Mouse (Mus musculus) G1E (cell line): ENCODE results near the gene Lrif1. TPM values are rescaled to one million over a fixed set of nuclear protein-coding genes. Genes with fewer than 3 reads are reported as not detected.
"Not testable (repeated sequence)": the region's sequence is repeated elsewhere in the genome, so short reads cannot be mapped to it uniquely, and the experiment has no call there.

Experiments
- ATAC-seq: 2 replicates; pipeline ENCODE4 v1.8.0; 2016; ENCODE audit warnings: mild to moderate bottlenecking; ENCODE audit not compliant: insufficient number of reproducible peaks, poor library complexity, low FRiP score, severe bottlenecking; ENCODE audit errors: extremely low read depth
- DNase-seq: peaks from one replicate; pipeline ENCODE4 v3.0.0; 2012; ENCODE audit warnings: low spot score
- H3K27me3 ChIP-seq: 2 replicates; pipeline ENCODE4 v1.6.1; 2012; ENCODE audit warnings: mild to moderate bottlenecking, low read length, inconsistent platforms; ENCODE audit not compliant: insufficient read depth
- H3K36me3 ChIP-seq: replicated peaks from 2 replicates; pipeline ENCODE3; 2012; ENCODE audit warnings: mild to moderate bottlenecking, inconsistent platforms
- H3K4me1 ChIP-seq: 2 replicates; pipeline ENCODE4 v1.6.1; 2012; ENCODE audit warnings: low read depth, low read length, inconsistent platforms, mixed read lengths; ENCODE audit not compliant: insufficient read depth
- H3K4me3 ChIP-seq: 2 replicates; pipeline ENCODE4 v1.5.1; 2012; ENCODE audit warnings: low read depth, mild to moderate bottlenecking, inconsistent platforms, low read length, moderate library complexity, mixed read lengths
- H3K9me3 ChIP-seq: replicated peaks from 2 replicates; pipeline ENCODE4 v1.6.1; 2012; ENCODE audit warnings: inconsistent platforms
- CTCF ChIP-seq: IDR thresholded peaks from 2 replicates; pipeline ENCODE4 v1.5.1; 2012; ENCODE audit warnings: low read depth, low read length, inconsistent platforms, mixed read lengths
- GATA1 ChIP-seq: IDR thresholded peaks from 2 replicates; pipeline ENCODE4 v1.6.1; 2012; ENCODE audit warnings: borderline replicate concordance, low read length, inconsistent platforms, mixed read lengths
- GATA2 ChIP-seq: IDR thresholded peaks from 2 replicates; pipeline ENCODE4 v1.6.1; 2012; ENCODE audit warnings: low read depth, low read length, inconsistent platforms, borderline replicate concordance
- POLR2AphosphoS5 ChIP-seq: IDR thresholded peaks from 2 replicates; pipeline ENCODE4 v1.6.1; 2012; ENCODE audit warnings: low read depth, low read length, inconsistent platforms; ENCODE audit not compliant: insufficient replicate concordance
- TAL1 ChIP-seq: conservative IDR thresholded peaks from 2 replicates; pipeline ENCODE4 v1.6.1; 2012; ENCODE audit warnings: low read depth, low read length, inconsistent platforms, mixed read lengths
- polyA plus RNA-seq: library from polyadenylated mRNA; stranded (reverse); fragments of >175 nt; gene quantifications from 2 replicates; pipeline ENCODE4 v1.2.3, GENCODE M21; 2012
- total RNA-seq, 2 experiments: library from RNA; stranded (forward) in 1 of 2; stranded (reverse) in 1 of 2; fragments of 200-1000 nt in 1 of 2; fragments of >200 nt in 1 of 2; fragmentation: Nextera tagmentation in 1 of 2; gene quantifications; 2 replicates each; pipeline ENCODE4 v1.2.3; 2014 to 2017

Gene Lrif1
- 81.6 and 103 TPM in 2 replicates for total RNA-seq (2014; fragmentation: Nextera tagmentation)
- total RNA-seq (2017): 45.2 and 51.0 TPM in 2 replicates
- 2.0 and 2.3 TPM in 2 replicates for polyA plus RNA-seq

- no peaks in the 10 kb centered on the region for H3K9me3 ChIP-seq
- H3K4me1 ChIP-seq: no peaks in the 10 kb centered on the region
- ATAC-seq (0 out of 2 replicates have a peak, but pooled peaks have one; percentile 34), DNase-seq (no peak)
- no peak for TF ChIP-seq GATA1
- no peak for TF ChIP-seq POLR2AphosphoS5
- no peak for TF ChIP-seq TAL1
- TF ChIP-seq CTCF: no peak
- TF ChIP-seq GATA2: no peak
- H3K36me3 ChIP-seq: no peaks in the 10 kb centered on the region
- no peak within 1 kb of the TSS; the same call in 1 of the 2 replicates for H3K4me3 ChIP-seq
- H3K27me3 ChIP-seq: peaks cover 5% of the 10 kb centered on the region; the same call in 1 of the 2 replicates
Measured at GRCm38 (mm10) chr3:106684830-106685229, at the start of gene Lrif1. Lrif1 (plus strand) TSS chr3:106684987.

GRCm38 (mm10) chr3:106672811-106673210 lies 12.0 kb upstream of the Lrif1 start:
- not testable (repeated sequence) for H3K36me3 ChIP-seq, H3K27me3 ChIP-seq, DNase-seq, H3K4me3 ChIP-seq, ATAC-seq, H3K4me1 ChIP-seq, H3K9me3 ChIP-seq

GRCm38 (mm10) chr3:106685381-106685780 lies 594 bp downstream of the Lrif1 start:
- no peak overlapping the region for H3K4me3 ChIP-seq
- no peak for ATAC-seq

GRCm38 (mm10) chr3:106721397-106722027 lies 36.7 kb downstream of the Lrif1 start:
- Histone ChIP-seq H3K27me3 (no peaks in the 10 kb centered on the region), H3K4me1 (0 out of 2 replicates have a peak, but pooled peaks cover 2% of the 10 kb centered on the region), H3K4me3 (peak overlapping the region; percentile 86), H3K9me3 (no peaks in the 10 kb centered on the region), H3K36me3 (no peaks in the 10 kb centered on the region)
- DNase-seq: peak; percentile 72
- ATAC-seq: peak; percentile 94
- TF ChIP-seq GATA1 (no peak), GATA2 (no peak), POLR2AphosphoS5 (no peak)

More at GRCm38 (mm10) chr3:106685381-106685780, 594 bp downstream of the Lrif1 start:
- no peaks in the 10 kb centered on the region for H3K4me1 ChIP-seq
- H3K36me3 ChIP-seq: no peaks in the 10 kb centered on the region
- no peak for TF ChIP-seq POLR2AphosphoS5
- no peak for TF ChIP-seq TAL1
- no peak for DNase-seq
- H3K27me3 ChIP-seq: peaks cover 5% of the 10 kb centered on the region; the same call in 1 of the 2 replicates
- no peaks in the 10 kb centered on the region for H3K9me3 ChIP-seq

GRCm38 (mm10) chr3:106722028-106722945 lies 37.5 kb downstream of the Lrif1 start:
- no peaks in the 10 kb centered on the region for H3K9me3 ChIP-seq
- peak overlapping the region; percentile 86 for H3K4me3 ChIP-seq
- no peaks in the 10 kb centered on the region for H3K27me3 ChIP-seq
- H3K4me1 ChIP-seq: 0 out of 2 replicates have a peak, but pooled peaks cover 2% of the 10 kb centered on the region
- TF ChIP-seq POLR2AphosphoS5 (no peak), CTCF (no peak), TAL1 (no peak), GATA2 (no peak), GATA1 (no peak)
- ATAC-seq (peak; percentile 59), DNase-seq (peak; percentile 54)
- H3K36me3 ChIP-seq: no peaks in the 10 kb centered on the region

GRCm38 (mm10) chr3:106755898-106756297 lies 71.1 kb downstream of the Lrif1 start:
- Histone ChIP-seq H3K4me3 (no peak overlapping the region), H3K27me3 (no peaks in the 10 kb centered on the region), H3K36me3 (no peaks in the 10 kb centered on the region), H3K4me1 (no peaks in the 10 kb centered on the region), H3K9me3 (no peaks in the 10 kb centered on the region)
- no peak for TF ChIP-seq GATA2
- no peak for TF ChIP-seq POLR2AphosphoS5
- TF ChIP-seq CTCF: no peak
- TF ChIP-seq TAL1: no peak
- TF ChIP-seq GATA1: no peak
- ATAC-seq: no peak
- DNase-seq: no peak
